Mouse (Mus musculus) ES-Bruce4 (cell line): Measurements from ENCODE around the gene Coa7. TPM values are rescaled to one million over a fixed set of nuclear protein-coding genes. Genes with fewer than 3 reads are reported as not detected.

Experiments
- H3K27ac ChIP-seq: 2 replicates; pipeline ENCODE4 v1.5.1; 2012; ENCODE audit warnings: low read length, inconsistent platforms; ENCODE audit not compliant: insufficient read depth
- H3K27me3 ChIP-seq: 2 replicates; pipeline ENCODE4 v1.6.1; 2012; ENCODE audit warnings: mild to moderate bottlenecking, low read length, inconsistent platforms; ENCODE audit not compliant: control insufficient read depth, poor library complexity, insufficient read depth, severe bottlenecking
- H3K36me3 ChIP-seq: 2 replicates; pipeline ENCODE4 v1.6.1; 2012; ENCODE audit warnings: inconsistent platforms, mild to moderate bottlenecking, low read length, moderate library complexity; ENCODE audit not compliant: control insufficient read depth, poor library complexity, insufficient read depth, severe bottlenecking
- H3K4me1 ChIP-seq: one replicate; pipeline ENCODE4 v1.8.1; 2011; ENCODE audit warnings: low read length; ENCODE audit not compliant: control insufficient read depth, insufficient read depth
- H3K4me3 ChIP-seq: 2 replicates; pipeline ENCODE4 v1.5.1; 2011; ENCODE audit warnings: low read depth, mild to moderate bottlenecking, low read length
- H3K9ac ChIP-seq: 2 replicates; pipeline ENCODE4 v1.6.1; 2012; ENCODE audit warnings: low read depth, mild to moderate bottlenecking, inconsistent platforms; ENCODE audit not compliant: poor library complexity, severe bottlenecking
- H3K9me3 ChIP-seq: replicated peaks from 2 replicates; pipeline ENCODE4 v1.6.1; 2012; ENCODE audit warnings: mild to moderate bottlenecking, low read length, inconsistent platforms; ENCODE audit not compliant: control insufficient read depth, poor library complexity, insufficient read depth, severe bottlenecking
- CTCF ChIP-seq: IDR thresholded peaks from one replicate; pipeline ENCODE4 v1.8.1; 2011; ENCODE audit warnings: low read depth, low read length
- EP300 ChIP-seq: IDR thresholded peaks from 2 replicates; pipeline ENCODE4 v1.6.1; 2011; ENCODE audit warnings: low read depth, low read length; ENCODE audit not compliant: insufficient read depth
- POLR2A ChIP-seq: IDR thresholded peaks from one replicate; pipeline ENCODE4 v1.8.1; 2011; ENCODE audit warnings: low read length; ENCODE audit not compliant: insufficient read depth
- polyA plus RNA-seq: library from polyadenylated mRNA; stranded (reverse); fragments of >200 nt; gene quantifications from 2 replicates; pipeline ENCODE4 v1.2.4, GENCODE M21; 2011; ENCODE audit warnings: low read depth; ENCODE audit not compliant: missing spikeins, insufficient read depth, insufficient read length

The Coa7 gene
- 53.6 and 62.0 TPM in 2 replicates for polyA plus RNA-seq

GRCm38 (mm10) chr4:108327730-108328484 lies at the start of gene Coa7:
TSS of gene Coa7 (plus strand) at chr4:108328140.
- TF ChIP-seq POLR2A = no peak
- no peak for TF ChIP-seq CTCF
- no peak for TF ChIP-seq EP300
- H3K4me3 ChIP-seq = peak within 1 kb of the TSS; percentile 86
- H3K27me3 ChIP-seq = no peaks in the 10 kb centered on the region
- H3K36me3 ChIP-seq = peaks cover 9% of the 10 kb centered on the region
- H3K9ac ChIP-seq = peak within 1 kb of the TSS; percentile 25
- H3K4me1 ChIP-seq = peaks cover 2% of the 10 kb centered on the region
- H3K27ac ChIP-seq = peak within 1 kb of the TSS; percentile 90
- no peaks in the 10 kb centered on the region for H3K9me3 ChIP-seq

GRCm38 (mm10) chr4:108300266-108300665 lies 27.7 kb upstream of the Coa7 start:
- Histone ChIP-seq H3K9me3 (peaks cover 3% of the 10 kb centered on the region), H3K27me3 (no peaks in the 10 kb centered on the region), H3K4me3 (peak overlapping the region; percentile 93), H3K27ac (no peak overlapping the region), H3K9ac (peak overlapping the region; percentile 70), H3K36me3 (no peaks in the 10 kb centered on the region), H3K4me1 (no peaks in the 10 kb centered on the region)
- TF ChIP-seq EP300 (no peak), POLR2A (no peak), CTCF (no peak)

GRCm38 (mm10) chr4:108300670-108301373 lies 27.1 kb upstream of the Coa7 start, which contains the start of gene Zyg11b:
TSS of gene Zyg11b (minus strand) at chr4:108301096.
- peak within 1 kb of the TSS; percentile 93 for H3K4me3 ChIP-seq
- no peaks in the 10 kb centered on the region for H3K4me1 ChIP-seq
- no peak for TF ChIP-seq POLR2A
- 0 out of 2 replicates have a peak, but pooled peaks have one; percentile 33 for TF ChIP-seq EP300
- H3K9ac ChIP-seq = peak within 1 kb of the TSS; percentile 70
- H3K9me3 ChIP-seq = peaks cover 6% of the 10 kb centered on the region
- no peaks in the 10 kb centered on the region for H3K27me3 ChIP-seq
- no peak within 1 kb of the TSS for H3K27ac ChIP-seq
- no peaks in the 10 kb centered on the region for H3K36me3 ChIP-seq

- no peak overlapping the region for H3K9ac ChIP-seq
- TF ChIP-seq POLR2A (no peak), CTCF (no peak), EP300 (no peak)
- H3K27ac ChIP-seq = no peak overlapping the region
- peaks cover 12% of the 10 kb centered on the region for H3K9me3 ChIP-seq
- no peaks in the 10 kb centered on the region for H3K36me3 ChIP-seq
- H3K27me3 ChIP-seq = no peaks in the 10 kb centered on the region
- H3K4me3 ChIP-seq = no peak overlapping the region
- H3K4me1 ChIP-seq = no peaks in the 10 kb centered on the region
Measured at GRCm38 (mm10) chr4:108302296-108302890, 25.5 kb upstream of the Coa7 start.

- H3K4me3 ChIP-seq = no peak overlapping the region
- no peaks in the 10 kb centered on the region for H3K36me3 ChIP-seq
- H3K9me3 ChIP-seq = peaks cover 19% of the 10 kb centered on the region
- H3K27me3 ChIP-seq = no peaks in the 10 kb centered on the region
- no peak overlapping the region for H3K9ac ChIP-seq
- no peak for TF ChIP-seq EP300
- no peak for TF ChIP-seq POLR2A
- TF ChIP-seq CTCF = no peak
- H3K4me1 ChIP-seq = no peaks in the 10 kb centered on the region
- H3K27ac ChIP-seq = no peak overlapping the region
Measured at GRCm38 (mm10) chr4:108310706-108311105, 17.2 kb upstream of the Coa7 start.
